34 mouse cellular contexts compared by ENCODE assay signal in the genomic region with DNA sequence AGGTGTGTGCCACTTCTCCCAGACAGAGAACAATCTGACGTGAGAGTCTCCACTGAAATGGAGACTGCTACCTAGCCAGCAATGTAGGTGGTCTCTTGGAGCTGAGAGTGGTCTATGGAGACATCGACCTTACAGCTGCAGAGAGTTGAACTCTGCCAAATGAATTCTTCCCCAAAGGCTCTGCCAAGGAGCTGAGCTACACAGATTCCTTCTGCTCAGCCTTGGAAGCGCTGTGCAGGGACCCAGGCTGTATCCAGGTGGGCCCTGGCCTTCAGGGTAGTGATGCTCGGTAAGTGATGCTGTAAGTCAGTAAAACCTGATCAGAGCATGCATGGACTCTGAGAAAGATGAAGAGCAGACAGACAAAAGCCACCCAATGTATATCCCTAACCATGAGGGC. TPM values are rescaled to one million over a fixed set of nuclear protein-coding genes. Genes with fewer than 3 reads are reported as not detected.
DNase-seq lines count a peak whose midpoint lies in the region; ATAC-seq lines count a peak whose summit lies in the region.
"Had no signal": no experiment of that assay in that cellular context is flagged by ENCODE, and none has a peak within 500 bp of the region (broad histone marks: within the 10 kb centered on the region; RNA-seq: fewer than 3 reads in every experiment).

No protein-coding gene starts in this region.

- no peak overlapping the region for H3K4me3 ChIP-seq in forebrain, embryonic 16.5 days (replicated peaks; ENCODE audit: low read length)
- H3K4me3 ChIP-seq in forebrain, embryonic 13.5 days = no peak overlapping the region
- H3K4me3 ChIP-seq in embryonic facial prominence, embryonic 15.5 days (replicated peaks) = no peak overlapping the region
- H3K4me3 ChIP-seq: heart, embryonic 13.5 days; limb, embryonic 13.5 days; liver, embryonic 13.5 days; midbrain, embryonic 15.5 days had no signal

- no peaks in the 10 kb centered on the region for H3K27me3 ChIP-seq in forebrain, embryonic 16.5 days (replicated peaks; ENCODE audit: control insufficient read depth, insufficient read depth, low read length)
- H3K27me3 ChIP-seq in forebrain, embryonic 13.5 days = 0 out of 2 replicates have a peak, but pooled peaks cover 3% of the 10 kb centered on the region
- no peaks in the 10 kb centered on the region for H3K27me3 ChIP-seq in embryonic facial prominence, embryonic 15.5 days
- H3K27me3 ChIP-seq: limb, embryonic 13.5 days; liver, embryonic 13.5 days; midbrain, embryonic 15.5 days had no signal

- H3K9ac ChIP-seq in forebrain, embryonic 16.5 days (replicated peaks; ENCODE audit: low read depth, low read length) = no peak overlapping the region
- H3K9ac ChIP-seq in forebrain, embryonic 13.5 days = no peak overlapping the region
- H3K9ac ChIP-seq in embryonic facial prominence, embryonic 15.5 days = no peak overlapping the region
- H3K9ac ChIP-seq: heart, embryonic 13.5 days; limb, embryonic 13.5 days; liver, embryonic 13.5 days; midbrain, embryonic 15.5 days had no signal

- H3K9me3 ChIP-seq in forebrain, embryonic 16.5 days (ENCODE audit: control insufficient read depth, low read length) = no peaks in the 10 kb centered on the region
- H3K9me3 ChIP-seq in forebrain, embryonic 13.5 days (replicated peaks) = no peaks in the 10 kb centered on the region
- H3K9me3 ChIP-seq in embryonic facial prominence, embryonic 15.5 days (replicated peaks) = no peaks in the 10 kb centered on the region
- H3K9me3 ChIP-seq: heart, embryonic 13.5 days; limb, embryonic 13.5 days; liver, embryonic 13.5 days; midbrain, embryonic 15.5 days had no signal

- peak; percentile 80 for ATAC-seq in forebrain, embryonic 16.5 days
- ATAC-seq in forebrain, embryonic 13.5 days = no peak; the same call in 1 of the 2 replicates
- ATAC-seq in embryonic facial prominence, embryonic 15.5 days (ENCODE audit: insufficient number of reproducible peaks, low FRiP score, low TSS enrichment, low read depth) = peak; percentile 49; the same call in 1 of the 2 replicates
- ATAC-seq: CD4-positive, CD25-positive, alpha-beta regulatory T cell, adult 4 months; inflammation-experienced regulatory T-cells, adult 6 months; midbrain, embryonic 15.5 days had no signal

- WGBS in forebrain, embryonic 16.5 days = 41% methylated on average over 4 of the region's 4 CpGs
- WGBS in forebrain, embryonic 13.5 days = 77% methylated on average over 4 of the region's 4 CpGs
- 60% methylated on average over 4 of the region's 4 CpGs for WGBS in embryonic facial prominence, embryonic 15.5 days

- H3K36me3 ChIP-seq in forebrain, embryonic 16.5 days (ENCODE audit: control insufficient read depth, insufficient read depth) = no peaks in the 10 kb centered on the region
- H3K36me3 ChIP-seq in forebrain, embryonic 13.5 days (ENCODE audit: poor library complexity, severe bottlenecking) = no peaks in the 10 kb centered on the region
- H3K36me3 ChIP-seq in embryonic facial prominence, embryonic 15.5 days = no peaks in the 10 kb centered on the region
- H3K36me3 ChIP-seq: heart, embryonic 13.5 days; limb, embryonic 13.5 days; liver, embryonic 13.5 days; midbrain, embryonic 15.5 days had no signal

- H3K27ac ChIP-seq in forebrain, embryonic 16.5 days (ENCODE audit: low read length) = peak overlapping the region; percentile 17; the same call in 1 of the 2 replicates
- no peak overlapping the region for H3K27ac ChIP-seq in forebrain, embryonic 13.5 days
- 0 out of 2 replicates have a peak overlapping the region, but pooled peaks have one; percentile 9 for H3K27ac ChIP-seq in embryonic facial prominence, embryonic 15.5 days (replicated peaks)
- H3K27ac ChIP-seq: heart, embryonic 13.5 days; limb, embryonic 13.5 days; liver, embryonic 13.5 days; midbrain, embryonic 15.5 days had no signal

- peak; percentile 51 for DNase-seq in left cerebral cortex, postnatal 4 days
- DNase-seq in left cerebral cortex, adult 11 months (ENCODE audit: low spot score) = no peak
- DNase-seq in NIH3T3 (ENCODE audit: low read depth) = peak; percentile 36
- DNase-seq in retina, postnatal 1 day = no peak
- DNase-seq: adrenal gland, postnatal 36 days; gastrocnemius, postnatal 10 days; heart, postnatal 10 days; kidney, adult 11 months; kidney, postnatal 14 days; liver, embryonic 13.5 days; lung, adult 18-20 months; lung, postnatal 14 days; right cerebral cortex, adult 18-20 months; thymus, postnatal 4 days had no signal

- no peak overlapping the region for H3K4me2 ChIP-seq in forebrain, embryonic 16.5 days (ENCODE audit: low read length)
- H3K4me2 ChIP-seq in forebrain, embryonic 13.5 days = no peak overlapping the region
- no peak overlapping the region for H3K4me2 ChIP-seq in embryonic facial prominence, embryonic 15.5 days (replicated peaks)
- H3K4me2 ChIP-seq: heart, embryonic 13.5 days; limb, embryonic 13.5 days; liver, embryonic 13.5 days; midbrain, embryonic 15.5 days had no signal

- intact Hi-C loops in left cerebral cortex, postnatal 4 days (cut with DNase I) = loop anchor here (5.0 kb wide), 1 partner anchor 42 kb away; the partner anchor contains the start of gene Capn1

- H3K4me1 ChIP-seq in forebrain, embryonic 16.5 days (replicated peaks; ENCODE audit: control insufficient read depth, insufficient read depth, low read length) = peaks cover 2% of the 10 kb centered on the region; the same call in 1 of the 2 replicates
- no peaks in the 10 kb centered on the region for H3K4me1 ChIP-seq in forebrain, embryonic 13.5 days
- 0 out of 2 replicates have a peak, but pooled peaks cover 11% of the 10 kb centered on the region for H3K4me1 ChIP-seq in embryonic facial prominence, embryonic 15.5 days
- H3K4me1 ChIP-seq: heart, embryonic 13.5 days; limb, embryonic 13.5 days; midbrain, embryonic 15.5 days had no signal

RNA-seq across cellular contexts. Expression of gene Slc22a20, which starts 10.8 kb away (rescaled TPM):
- not detected in 2 replicates for polyA plus RNA-seq in forebrain, embryonic 16.5 days (2015; fragmentation: Nextera tagmentation; extraction: Ambion mirVana)
- not detected in 2 replicates for polyA plus RNA-seq in forebrain, embryonic 13.5 days (2015; fragmentation: Nextera tagmentation; extraction: Ambion mirVana)
- total RNA-seq in left cerebral cortex, postnatal 4 days (2021) = not detected
- polyA plus RNA-seq in embryonic facial prominence, embryonic 15.5 days (2015; fragmentation: Nextera tagmentation; extraction: Ambion mirVana) = not detected in 2 replicates
- total RNA-seq: adrenal gland, adult 18-20 months; adrenal gland, postnatal 36 days; gastrocnemius, postnatal 10 days; heart, adult 8-10 months; heart, postnatal 10 days; hematopoietic stem cell, adult 5-6 weeks; left cerebral cortex, adult 18-20 months; left cerebral cortex, postnatal 14 days had no signal
- polyA plus RNA-seq: CD4-positive, CD25-positive, alpha-beta regulatory T cell, adult 4 months; cerebellum, adult 2 months; cortical plate, adult 2 months; gonadal fat pad, adult 2 months; heart, embryonic 13.5 days; inflammation-experienced regulatory T-cells, adult 6 months; kidney, embryonic 14.5 days; limb, embryonic 13.5 days; liver, embryonic 13.5 days; midbrain, embryonic 15.5 days; neural tube, embryonic 11.5 days; spleen, adult 2 months; thymus, postnatal 0 days had no signal

RNA-seq across cellular contexts. Expression of gene Pola2, which starts 11.1 kb away (rescaled TPM):
- 31.9 and 34.2 TPM in 2 replicates for polyA plus RNA-seq in forebrain, embryonic 16.5 days (2015; fragmentation: Nextera tagmentation; extraction: Ambion mirVana)
- polyA plus RNA-seq in forebrain, embryonic 13.5 days (2015; fragmentation: Nextera tagmentation; extraction: Ambion mirVana) = 52.6 and 55.9 TPM in 2 replicates
- total RNA-seq in left cerebral cortex, postnatal 4 days (2021) = 10 to 100 TPM; 14.3 to 16.4 TPM
- 59.6 and 65.4 TPM in 2 replicates for polyA plus RNA-seq in embryonic facial prominence, embryonic 15.5 days (2015; fragmentation: Nextera tagmentation; extraction: Ambion mirVana)

RNA-seq across cellular contexts. Expression of gene Capn1, which starts 40.6 kb away (rescaled TPM):
- 1.3 and 2.2 TPM in 2 replicates for polyA plus RNA-seq in forebrain, embryonic 16.5 days (2015; fragmentation: Nextera tagmentation; extraction: Ambion mirVana)
- polyA plus RNA-seq in forebrain, embryonic 13.5 days (2015; fragmentation: Nextera tagmentation; extraction: Ambion mirVana) = 1.0 and 1.1 TPM in 2 replicates
- total RNA-seq in left cerebral cortex, postnatal 4 days (2021) = 10 to 100 TPM; 12.1 to 14.2 TPM
- 22.1 and 22.4 TPM in 2 replicates for polyA plus RNA-seq in embryonic facial prominence, embryonic 15.5 days (2015; fragmentation: Nextera tagmentation; extraction: Ambion mirVana)

RNA-seq across cellular contexts. Expression of gene Cdc42ep2, which starts 50.5 kb away (rescaled TPM):
- 11.1 and 12.4 TPM in 2 replicates for polyA plus RNA-seq in forebrain, embryonic 16.5 days (2015; fragmentation: Nextera tagmentation; extraction: Ambion mirVana)
- polyA plus RNA-seq in forebrain, embryonic 13.5 days (2015; fragmentation: Nextera tagmentation; extraction: Ambion mirVana) = 4.2 and 4.6 TPM in 2 replicates
- total RNA-seq in left cerebral cortex, postnatal 4 days (2021) = 10 to 100 TPM; 11.2 to 14.2 TPM
- 11.0 TPM in 2 replicates for polyA plus RNA-seq in embryonic facial prominence, embryonic 15.5 days (2015; fragmentation: Nextera tagmentation; extraction: Ambion mirVana)
- total RNA-seq: hematopoietic stem cell, adult 5-6 weeks had no signal

Comparison
In these comparisons a context has a peak if more than half of its experiments do, and no peak if none do; other contexts are left out.
1. DNase-seq: peak in left cerebral cortex, postnatal 4 days (single experiment) and NIH3T3 (single experiment); none in left cerebral cortex, adult 11 months (single experiment) and retina, postnatal 1 day (single experiment).